Mouse (Mus musculus): Measurements from ENCODE around the gene Vasp. TPM values are rescaled to one million over a fixed set of nuclear protein-coding genes. Genes with fewer than 3 reads are reported as not detected.

Vasp gene
- polyA plus RNA-seq, 1 experiment from 2014 or later, result 85.9 TPM

DNA sequence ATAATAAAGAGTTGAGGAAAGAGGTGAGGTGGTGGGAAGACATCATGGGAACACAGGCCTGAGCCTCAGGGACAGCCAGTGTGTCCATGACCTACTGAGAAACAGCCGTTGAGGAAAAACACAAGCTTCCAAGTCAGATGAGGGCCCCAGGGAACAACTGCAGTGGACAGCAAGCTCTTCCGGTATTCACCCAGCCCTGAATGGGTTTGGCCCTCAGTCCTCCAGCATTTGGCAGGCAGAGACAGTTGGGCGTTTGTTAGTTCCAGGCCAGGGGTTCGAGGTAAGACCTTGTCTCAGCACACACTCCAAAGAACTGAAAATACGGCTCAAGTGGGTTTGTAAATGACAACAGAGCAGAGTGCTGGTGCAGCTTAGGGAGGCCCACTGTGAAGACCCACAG is 18.2 kb downstream of the Vasp start:
- DNase-seq (ENCODE audit: low spot score), result no peak
- H3K27ac ChIP-seq (ENCODE audit: low read depth, low read length), result no peak overlapping the region; the same call in 1 of the 2 replicates
- peaks cover 15% of the 10 kb centered on the region; the same call in 1 of the 2 replicates for H3K36me3 ChIP-seq (ENCODE audit: control insufficient read depth, insufficient read depth, low read length)
- ATAC-seq (replicated peaks; ENCODE audit: low FRiP score), result no peak
- no peaks in the 10 kb centered on the region for H3K9me3 ChIP-seq (ENCODE audit: control insufficient read depth, low read length)
- H3K4me1 ChIP-seq (replicated peaks; ENCODE audit: control insufficient read depth, insufficient read depth, low read length), result peaks cover 11% of the 10 kb centered on the region
- no peak overlapping the region for H3K4me2 ChIP-seq
- no peak overlapping the region for H3K9ac ChIP-seq (ENCODE audit: low read depth, low read length)
- H3K4me3 ChIP-seq (ENCODE audit: low read depth, low read length), result no peak overlapping the region
- no peaks in the 10 kb centered on the region for H3K27me3 ChIP-seq (replicated peaks; ENCODE audit: control insufficient read depth, insufficient read depth, low read length)
- WGBS, result 67% methylated on average over 5 of the region's 5 CpGs

DNA sequence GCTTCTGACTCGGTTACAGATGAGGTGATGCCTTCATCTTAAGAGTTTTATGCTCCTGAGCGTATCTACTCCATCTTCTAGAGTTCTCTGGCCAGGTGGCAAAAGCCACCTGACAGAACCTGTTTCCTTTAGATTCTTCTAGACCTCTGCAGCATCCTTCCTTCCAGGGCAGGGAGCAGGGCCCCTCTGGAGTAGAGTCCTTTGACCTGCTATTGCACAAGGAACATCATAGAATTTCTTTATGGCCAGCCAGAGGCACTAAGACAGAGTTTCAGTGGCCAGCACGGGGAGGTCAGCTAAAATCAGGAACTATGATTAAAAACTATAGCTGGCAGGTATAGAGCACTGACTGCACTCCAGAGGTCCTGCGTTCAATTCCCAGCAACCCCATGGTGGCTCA is 19.5 kb downstream of the Vasp start:
- Histone ChIP-seq H3K27me3 (replicated peaks; ENCODE audit: control insufficient read depth, insufficient read depth, low read length) (no peaks in the 10 kb centered on the region), H3K4me2 (no peak overlapping the region), H3K4me3 (ENCODE audit: low read depth, low read length) (no peak overlapping the region), H3K27ac (ENCODE audit: low read depth, low read length) (no peak overlapping the region), H3K9ac (ENCODE audit: low read depth, low read length) (no peak overlapping the region), H3K4me1 (replicated peaks; ENCODE audit: control insufficient read depth, insufficient read depth, low read length) (peaks cover 8% of the 10 kb centered on the region), H3K9me3 (ENCODE audit: control insufficient read depth, low read length) (no peaks in the 10 kb centered on the region), H3K36me3 (ENCODE audit: control insufficient read depth, insufficient read depth, low read length) (peaks cover 11% of the 10 kb centered on the region; the same call in 1 of the 2 replicates)
- 75% methylated on average over 4 of the region's 4 CpGs for whole genome bisulfite sequencing
- no peak for ATAC-seq (replicated peaks; ENCODE audit: low FRiP score)
- no peak for DNase-seq (ENCODE audit: low spot score)

DNA sequence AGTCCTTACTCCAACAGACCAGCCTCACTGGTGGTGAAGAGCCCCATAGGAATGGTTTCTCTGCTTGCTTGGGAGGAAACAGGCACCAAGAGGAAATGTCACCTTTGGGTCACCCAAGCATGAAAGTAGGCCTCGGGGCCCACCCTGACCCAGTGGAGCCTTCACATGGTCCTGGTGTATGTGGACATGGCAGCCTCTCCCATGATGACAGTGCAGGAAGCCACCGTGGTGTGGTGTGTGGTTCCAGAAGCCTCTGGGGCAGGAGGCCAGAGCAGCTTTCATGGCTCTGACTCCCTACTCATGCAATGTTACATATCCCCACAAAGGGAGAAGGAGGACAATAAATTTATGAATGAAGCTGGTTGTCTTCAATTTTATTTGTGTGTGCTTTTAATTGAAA is 24.1 kb downstream of the Vasp start:
- peaks cover 13% of the 10 kb centered on the region for H3K4me1 ChIP-seq (replicated peaks; ENCODE audit: control insufficient read depth, insufficient read depth, low read length)
- 0 out of 2 replicates have a peak overlapping the region, but pooled peaks have one; percentile 15 for H3K9ac ChIP-seq (ENCODE audit: low read depth, low read length)
- no peak for ATAC-seq (replicated peaks; ENCODE audit: low FRiP score)
- H3K27ac ChIP-seq (ENCODE audit: low read depth, low read length), result peak overlapping the region; percentile 60
- H3K4me2 ChIP-seq, result no peak overlapping the region
- H3K36me3 ChIP-seq (ENCODE audit: control insufficient read depth, insufficient read depth, low read length), result peaks cover 12% of the 10 kb centered on the region; the same call in 1 of the 2 replicates
- WGBS, result 85% methylated on average over 2 of the region's 2 CpGs
- no peaks in the 10 kb centered on the region for H3K9me3 ChIP-seq (ENCODE audit: control insufficient read depth, low read length)
- H3K27me3 ChIP-seq (replicated peaks; ENCODE audit: control insufficient read depth, insufficient read depth, low read length), result no peaks in the 10 kb centered on the region
- H3K4me3 ChIP-seq (ENCODE audit: low read depth, low read length), result no peak overlapping the region
- DNase-seq (ENCODE audit: low spot score), result no peak

DNA sequence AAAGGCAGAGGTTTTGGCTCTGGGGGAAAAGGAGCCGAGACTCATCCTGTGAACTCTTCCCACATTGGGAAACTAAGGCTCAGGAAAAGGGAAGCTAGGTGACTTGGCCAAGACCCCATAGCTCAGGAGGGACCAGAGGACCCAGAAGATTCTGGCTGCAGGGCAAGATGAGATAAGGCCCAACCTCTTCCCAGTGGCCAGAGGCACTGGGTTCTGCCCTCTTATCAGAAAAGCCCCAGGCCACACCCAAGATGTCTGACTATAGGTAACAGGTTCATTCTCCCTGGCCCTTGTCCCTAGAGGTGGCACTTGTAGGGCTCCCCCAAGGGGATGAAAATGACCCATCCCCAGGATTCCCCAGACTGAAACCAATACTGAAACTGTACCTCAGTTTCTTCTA is 24.8 kb downstream of the Vasp start:
- ATAC-seq (replicated peaks; ENCODE audit: low FRiP score) (peak; percentile 77), DNase-seq (ENCODE audit: low spot score) (no peak)
- Histone ChIP-seq H3K36me3 (ENCODE audit: control insufficient read depth, insufficient read depth, low read length) (peaks cover 12% of the 10 kb centered on the region; the same call in 1 of the 2 replicates), H3K4me2 (0 out of 2 replicates have a peak overlapping the region, but pooled peaks have one; percentile 20), H3K4me1 (replicated peaks; ENCODE audit: control insufficient read depth, insufficient read depth, low read length) (peaks cover 13% of the 10 kb centered on the region), H3K4me3 (ENCODE audit: low read depth, low read length) (no peak overlapping the region), H3K9ac (ENCODE audit: low read depth, low read length) (no peak overlapping the region), H3K27me3 (replicated peaks; ENCODE audit: control insufficient read depth, insufficient read depth, low read length) (no peaks in the 10 kb centered on the region), H3K27ac (ENCODE audit: low read depth, low read length) (peak overlapping the region; percentile 60), H3K9me3 (ENCODE audit: control insufficient read depth, low read length) (no peaks in the 10 kb centered on the region)
- 67% methylated on average over 1 of the region's 1 CpGs for WGBS

DNA sequence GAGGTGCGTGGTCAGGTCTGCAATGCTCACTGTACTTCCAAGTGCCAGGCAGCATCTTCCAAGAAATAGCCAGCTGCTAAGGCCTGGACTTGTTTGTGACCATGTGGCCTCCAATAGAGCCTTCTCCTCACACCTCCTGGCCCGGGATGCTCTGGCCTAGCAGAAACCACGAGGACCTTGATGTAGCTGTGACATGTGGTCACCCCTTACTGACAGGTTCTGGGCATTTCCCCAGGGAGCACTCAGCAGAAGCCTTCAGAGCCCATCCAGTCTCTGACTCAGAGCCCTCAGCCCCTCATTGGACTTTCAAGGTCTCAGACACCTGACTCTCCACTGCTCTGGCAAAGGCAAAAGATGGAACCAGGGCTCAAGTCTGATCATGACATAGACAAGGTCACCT is 26.5 kb downstream of the Vasp start:
- no peak overlapping the region for H3K9ac ChIP-seq (ENCODE audit: low read depth, low read length)
- ATAC-seq (replicated peaks; ENCODE audit: low FRiP score), result no peak
- H3K9me3 ChIP-seq (ENCODE audit: control insufficient read depth, low read length), result no peaks in the 10 kb centered on the region
- peaks cover 16% of the 10 kb centered on the region; the same call in 1 of the 2 replicates for H3K36me3 ChIP-seq (ENCODE audit: control insufficient read depth, insufficient read depth, low read length)
- H3K4me2 ChIP-seq, result no peak overlapping the region
- no peaks in the 10 kb centered on the region for H3K27me3 ChIP-seq (replicated peaks; ENCODE audit: control insufficient read depth, insufficient read depth, low read length)
- H3K27ac ChIP-seq (ENCODE audit: low read depth, low read length), result no peak overlapping the region
- peaks cover 22% of the 10 kb centered on the region for H3K4me1 ChIP-seq (replicated peaks; ENCODE audit: control insufficient read depth, insufficient read depth, low read length)
- WGBS, result 78% methylated on average over 3 of the region's 3 CpGs
- H3K4me3 ChIP-seq (ENCODE audit: low read depth, low read length), result no peak overlapping the region
- DNase-seq (ENCODE audit: low spot score), result no peak

DNA sequence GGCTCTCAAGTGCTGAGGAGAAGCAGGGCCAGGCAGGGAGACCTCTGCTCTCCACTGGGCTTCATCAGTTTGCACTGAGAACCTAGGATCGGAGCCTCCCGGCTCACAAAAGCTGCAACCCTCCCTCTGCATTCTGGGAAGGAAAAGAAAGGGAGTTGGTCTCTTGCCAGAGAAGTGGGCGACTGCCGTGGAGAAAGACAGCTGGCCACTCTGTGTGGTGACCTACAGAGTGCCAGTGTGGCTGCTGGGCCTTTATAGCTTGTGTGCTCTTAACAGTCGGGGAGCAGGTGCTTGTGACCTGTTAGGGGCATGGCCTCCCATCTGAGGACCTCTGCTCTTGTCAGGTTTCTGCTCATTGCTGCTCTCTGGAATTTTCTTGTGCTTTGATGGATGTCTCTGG is 27.8 kb downstream of the Vasp start:
- H3K4me1 ChIP-seq (replicated peaks; ENCODE audit: control insufficient read depth, insufficient read depth, low read length), result peaks cover 31% of the 10 kb centered on the region

DNA sequence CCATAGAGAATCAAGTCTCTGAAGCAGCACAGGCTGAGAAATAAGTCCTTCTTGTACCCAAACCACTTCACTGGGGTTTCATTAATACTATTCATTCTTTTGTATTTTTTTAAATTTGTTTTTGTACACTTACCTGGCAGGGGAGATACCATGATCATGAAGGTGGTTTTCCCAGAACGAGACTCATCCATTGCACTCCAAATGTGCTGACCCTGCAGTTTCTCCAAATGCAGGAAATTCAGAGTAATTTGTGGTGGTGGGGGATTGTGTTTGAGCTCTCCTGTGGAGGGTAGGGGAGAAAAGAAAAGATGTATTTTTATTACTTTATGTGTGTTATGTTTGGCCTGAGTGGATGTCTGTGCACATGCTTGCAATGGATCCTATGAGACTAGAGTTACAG is 29.6 kb downstream of the Vasp start:
- ATAC-seq (replicated peaks; ENCODE audit: low FRiP score), result no peak
- no peaks in the 10 kb centered on the region for H3K27me3 ChIP-seq (replicated peaks; ENCODE audit: control insufficient read depth, insufficient read depth, low read length)
- 91% methylated on average over 1 of the region's 1 CpGs for WGBS
- H3K9me3 ChIP-seq (ENCODE audit: control insufficient read depth, low read length), result no peaks in the 10 kb centered on the region
- no peak overlapping the region for H3K9ac ChIP-seq (ENCODE audit: low read depth, low read length)
- no peak for DNase-seq (ENCODE audit: low spot score)
- peaks cover 34% of the 10 kb centered on the region for H3K4me1 ChIP-seq (replicated peaks; ENCODE audit: control insufficient read depth, insufficient read depth, low read length)
- H3K4me2 ChIP-seq, result no peak overlapping the region; the same call in 1 of the 2 replicates
- H3K27ac ChIP-seq (ENCODE audit: low read depth, low read length), result no peak overlapping the region
- peaks cover 13% of the 10 kb centered on the region; the same call in 1 of the 2 replicates for H3K36me3 ChIP-seq (ENCODE audit: control insufficient read depth, insufficient read depth, low read length)
- H3K4me3 ChIP-seq (ENCODE audit: low read depth, low read length), result no peak overlapping the region

More for the DNA sequence above, 27.8 kb downstream of the Vasp start:
- 84% methylated on average over 5 of the region's 5 CpGs for WGBS
- Histone ChIP-seq H3K4me2 (no peak overlapping the region), H3K27ac (ENCODE audit: low read depth, low read length) (no peak overlapping the region), H3K4me3 (ENCODE audit: low read depth, low read length) (no peak overlapping the region), H3K36me3 (ENCODE audit: control insufficient read depth, insufficient read depth, low read length) (peaks cover 16% of the 10 kb centered on the region; the same call in 1 of the 2 replicates), H3K9me3 (ENCODE audit: control insufficient read depth, low read length) (no peaks in the 10 kb centered on the region), H3K9ac (ENCODE audit: low read depth, low read length) (no peak overlapping the region), H3K27me3 (replicated peaks; ENCODE audit: control insufficient read depth, insufficient read depth, low read length) (no peaks in the 10 kb centered on the region)
- ATAC-seq (replicated peaks; ENCODE audit: low FRiP score) (no peak), DNase-seq (ENCODE audit: low spot score) (no peak)

DNA sequence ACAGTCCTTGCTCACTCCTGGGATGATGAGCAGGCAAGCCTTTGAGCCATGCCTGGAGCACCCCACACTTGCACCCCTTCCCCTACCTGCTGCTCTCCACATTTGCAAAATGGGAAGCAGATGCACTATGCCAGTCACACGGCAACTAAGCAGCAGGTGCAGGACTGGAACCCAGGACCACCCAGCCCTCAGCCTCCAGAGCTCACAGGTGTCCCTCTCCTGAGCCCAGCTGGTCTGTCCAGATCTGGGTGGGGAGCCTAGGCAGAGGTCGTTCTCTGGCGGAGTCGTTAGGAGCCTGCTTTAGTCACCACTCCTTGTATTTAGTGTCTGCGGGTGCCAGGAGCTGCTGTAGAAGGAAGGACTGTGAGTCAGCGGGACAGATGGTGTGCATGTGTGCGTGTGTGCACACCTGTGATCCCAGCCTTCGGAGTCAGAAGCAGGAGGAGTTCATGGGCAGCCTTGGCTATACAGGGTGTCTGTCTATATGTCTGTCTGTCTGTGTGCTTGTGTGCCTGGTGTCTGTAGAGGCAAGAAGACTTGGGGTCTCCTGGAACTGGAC is 30.6 kb downstream of the Vasp start:
- peaks cover 13% of the 10 kb centered on the region; the same call in 1 of the 2 replicates for H3K36me3 ChIP-seq (ENCODE audit: control insufficient read depth, insufficient read depth, low read length)
- 88% methylated on average over 8 of the region's 8 CpGs for WGBS
- peak overlapping the region; percentile 47 for H3K9ac ChIP-seq (ENCODE audit: low read depth, low read length)
- no peak overlapping the region for H3K4me3 ChIP-seq (ENCODE audit: low read depth, low read length)
- H3K27ac ChIP-seq (ENCODE audit: low read depth, low read length), result peak overlapping the region; percentile 95
- no peak for DNase-seq (ENCODE audit: low spot score)
- H3K27me3 ChIP-seq (replicated peaks; ENCODE audit: control insufficient read depth, insufficient read depth, low read length), result no peaks in the 10 kb centered on the region
- no peak for ATAC-seq (replicated peaks; ENCODE audit: low FRiP score)
- peak overlapping the region; percentile 14; the same call in 1 of the 2 replicates for H3K4me2 ChIP-seq
- H3K4me1 ChIP-seq (replicated peaks; ENCODE audit: control insufficient read depth, insufficient read depth, low read length), result peaks cover 36% of the 10 kb centered on the region
- no peaks in the 10 kb centered on the region for H3K9me3 ChIP-seq (ENCODE audit: control insufficient read depth, low read length)

DNA sequence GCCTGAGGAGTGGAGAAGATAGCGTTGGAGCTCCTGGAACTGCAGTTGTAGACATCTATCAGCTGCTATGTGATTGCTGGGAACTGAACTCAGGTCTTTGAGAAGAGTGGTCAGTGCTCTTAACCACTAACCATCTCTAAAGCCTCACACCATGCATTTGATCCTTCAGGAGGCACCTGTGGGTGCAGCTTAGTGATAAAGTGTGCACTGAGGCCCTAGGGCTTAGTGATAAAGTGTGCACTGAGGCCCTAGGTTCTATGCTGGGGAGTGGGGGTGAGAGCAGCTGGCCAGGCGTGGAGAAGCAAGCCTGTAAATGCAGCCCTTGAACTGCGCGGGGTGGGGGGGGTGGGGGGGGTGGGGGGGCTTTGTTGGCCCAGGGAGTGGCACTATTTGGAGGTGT is 31.6 kb downstream of the Vasp start:
- 28% methylated on average over 1 of the region's 4 CpGs for WGBS
- DNase-seq (ENCODE audit: low spot score), result no peak
- peaks cover 46% of the 10 kb centered on the region for H3K4me1 ChIP-seq (replicated peaks; ENCODE audit: control insufficient read depth, insufficient read depth, low read length)
- peak overlapping the region; percentile 95 for H3K27ac ChIP-seq (ENCODE audit: low read depth, low read length)
- H3K9ac ChIP-seq (ENCODE audit: low read depth, low read length), result peak overlapping the region; percentile 42
- no peaks in the 10 kb centered on the region for H3K27me3 ChIP-seq (replicated peaks; ENCODE audit: control insufficient read depth, insufficient read depth, low read length)
- peaks cover 8% of the 10 kb centered on the region; the same call in 1 of the 2 replicates for H3K36me3 ChIP-seq (ENCODE audit: control insufficient read depth, insufficient read depth, low read length)
- peak overlapping the region; percentile 56 for H3K4me2 ChIP-seq
- peak; percentile 91 for ATAC-seq (replicated peaks; ENCODE audit: low FRiP score)
- H3K4me3 ChIP-seq (ENCODE audit: low read depth, low read length), result 0 out of 2 replicates have a peak overlapping the region, but pooled peaks have one; percentile 11
- H3K9me3 ChIP-seq (ENCODE audit: control insufficient read depth, low read length), result no peaks in the 10 kb centered on the region

Data from liver, embryonic 11.5 days (tissue).